Mouse (Mus musculus) retina, postnatal 7 days (tissue): Measurements from ENCODE around the gene Evi2.

Experiments
- DNase-seq: peaks from one replicate; pipeline ENCODE4 v3.0.0-alpha.2; 2012; ENCODE audit warnings: low read depth, low spot score

Evi2 gene

GRCm38 (mm10) chr11:79530333-79530761 lies at the start of gene Evi2, which contains the start of gene Evi2a:
Gene Evi2 (minus strand): TSS chr11:79530589.
Gene Evi2a (minus strand): TSS chr11:79530609.
- no peak for DNase-seq

- peak; percentile 65 for DNase-seq
These were observed 47.4 kb upstream of the Evi2 start for GRCm38 (mm10) chr11:79577741-79578140.

- DNase-seq = no peak
These were observed 45.1 kb upstream of the Evi2 start for GRCm38 (mm10) chr11:79575383-79576073.

GRCm38 (mm10) chr11:79573836-79574235 lies 43.4 kb upstream of the Evi2 start:
- no peak for DNase-seq

- DNase-seq = no peak
These were observed 39.9 kb upstream of the Evi2 start for GRCm38 (mm10) chr11:79570319-79570718.

- DNase-seq = no peak
These were observed 38.0 kb upstream of the Evi2 start for GRCm38 (mm10) chr11:79568197-79568911.

GRCm38 (mm10) chr11:79566947-79567346 lies 36.6 kb upstream of the Evi2 start:
- no peak for DNase-seq

GRCm38 (mm10) chr11:79563493-79563892 lies 33.1 kb upstream of the Evi2 start:
- no peak for DNase-seq

GRCm38 (mm10) chr11:79560536-79560935 lies 30.1 kb upstream of the Evi2 start:
- DNase-seq = no peak

- DNase-seq = no peak
These were observed 22.2 kb upstream of the Evi2 start for GRCm38 (mm10) chr11:79552622-79553021.

GRCm38 (mm10) chr11:79536293-79536692 lies 5.9 kb upstream of the Evi2 start:
- DNase-seq = no peak

GRCm38 (mm10) chr11:79535554-79535953 lies 5.2 kb upstream of the Evi2 start:
- DNase-seq = no peak

- DNase-seq = no peak
These were observed 3.7 kb upstream of the Evi2 start for GRCm38 (mm10) chr11:79533950-79534690.

GRCm38 (mm10) chr11:79533311-79533710 lies 2.9 kb upstream of the Evi2 start:
- DNase-seq = peak; percentile 8

GRCm38 (mm10) chr11:79531485-79531884 lies 1.1 kb upstream of the Evi2 start:
- no peak for DNase-seq

- DNase-seq = no peak
These were observed 385 bp upstream of the Evi2 start for GRCm38 (mm10) chr11:79530774-79531173.

GRCm38 (mm10) chr11:79529736-79530135 lies 653 bp downstream of the Evi2 start:
- DNase-seq = no peak

GRCm38 (mm10) chr11:79529226-79529625 lies 1.2 kb downstream of the Evi2 start:
- no peak for DNase-seq

- no peak for DNase-seq
These were observed 1.8 kb downstream of the Evi2 start for GRCm38 (mm10) chr11:79528601-79529000.

GRCm38 (mm10) chr11:79527739-79528384 lies 2.5 kb downstream of the Evi2 start:
- DNase-seq = no peak

- no peak for DNase-seq
These were observed 3.2 kb downstream of the Evi2 start for GRCm38 (mm10) chr11:79527015-79527738.
